Mouse (Mus musculus): ENCODE results near the gene Ebpl.

GRCm38 (mm10) chr14:61360131-61360980 is at the start of gene Ebpl:
- TF ChIP-seq EP300 (IDR thresholded peaks at IDR 0.05; ENCODE audit: insufficient read depth, low read depth, low read length) = no peak
- TF ChIP-seq CTCF (IDR thresholded peaks at IDR 0.05; ENCODE audit: low read depth, low read length) = no peak
- TF ChIP-seq POLR2A (IDR thresholded peaks at IDR 0.05; ENCODE audit: insufficient read depth, low read length) = peak; percentile 87

Measured in ES-Bruce4 (cell line).